Mouse (Mus musculus): ENCODE measurements around the gene Asb3.
"Not testable (repeated sequence)": the region's sequence is repeated elsewhere in the genome, so short reads cannot be mapped to it uniquely, and the experiment has no call there.

Asb3 gene

DNA sequence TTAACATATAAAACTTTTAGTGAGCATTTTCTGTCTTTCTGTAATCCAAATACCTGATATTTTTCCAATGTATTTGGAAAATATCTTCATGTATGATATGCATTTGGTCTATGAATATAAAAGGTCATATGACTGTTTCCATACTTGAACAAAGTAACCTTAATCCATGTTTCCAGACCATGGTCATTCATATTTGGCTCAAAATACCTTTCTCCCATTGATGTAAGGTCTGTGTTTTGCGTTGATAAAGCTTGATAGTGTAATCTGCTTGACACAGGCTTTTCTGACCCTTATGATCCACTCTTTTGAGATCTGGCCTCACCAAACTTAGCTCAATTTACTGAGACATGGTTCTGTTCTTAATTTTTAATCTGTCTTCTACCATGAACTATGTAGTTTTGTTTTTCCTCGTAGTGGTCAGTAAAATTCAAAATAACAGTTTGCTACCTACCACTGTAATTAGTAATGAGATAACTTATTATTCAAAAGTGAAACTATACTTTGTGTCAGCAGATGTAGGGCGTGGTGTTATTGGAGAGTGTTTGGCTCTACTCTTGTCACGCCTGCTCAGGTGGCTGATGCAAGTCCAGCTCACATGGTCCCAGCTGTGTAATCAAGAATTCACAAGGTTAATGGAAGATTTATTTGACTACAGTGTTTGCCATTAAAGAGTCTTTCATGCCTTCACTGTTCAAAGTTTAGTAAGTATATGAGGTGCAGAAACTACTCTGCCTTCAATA, 116.1 kb downstream of the Asb3 start:
- no peak for DNase-seq (ENCODE audit: low read depth)

DNA sequence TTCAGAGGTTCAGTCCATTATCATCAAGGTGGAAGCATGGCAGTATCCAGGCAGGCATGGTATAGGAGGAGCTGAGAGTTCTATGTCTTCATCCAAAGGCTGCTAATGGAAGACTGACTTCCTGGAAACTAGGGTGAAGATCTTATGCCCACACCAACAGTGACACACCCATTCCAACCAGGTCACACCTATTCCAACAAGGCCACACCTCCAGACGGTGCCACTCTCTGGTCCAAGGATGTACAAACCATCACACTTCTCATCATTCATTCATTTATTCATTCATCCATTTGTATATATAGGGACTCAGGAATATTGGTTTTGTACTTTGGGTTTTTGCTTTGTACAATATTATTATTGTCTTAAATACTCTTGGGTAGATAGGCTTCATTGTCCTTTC, 124.5 kb downstream of the Asb3 start:
- DNase-seq (ENCODE audit: low read depth), result not testable (repeated sequence)

DNA sequence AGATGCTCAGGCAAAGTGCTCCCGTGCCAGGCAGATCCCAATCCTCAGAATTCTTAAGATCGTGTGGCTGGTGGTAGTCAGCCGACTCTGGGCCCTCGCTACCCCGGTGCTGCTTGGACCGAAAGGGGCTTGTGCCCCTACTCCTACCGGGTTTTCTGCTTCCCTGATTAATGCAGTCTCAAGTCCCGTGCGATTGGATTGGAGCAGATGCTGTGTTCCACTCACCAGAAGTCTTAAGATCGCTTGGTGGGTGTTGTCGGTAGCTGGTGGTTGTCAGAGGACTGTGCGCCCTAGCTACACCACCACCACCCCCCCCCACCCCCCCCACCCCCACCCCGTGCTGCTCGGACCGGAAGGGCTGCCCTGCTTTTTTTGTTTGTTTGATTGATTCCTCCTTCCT, 132.2 kb downstream of the Asb3 start:
- DNase-seq (ENCODE audit: low read depth), result not testable (repeated sequence)

DNA sequence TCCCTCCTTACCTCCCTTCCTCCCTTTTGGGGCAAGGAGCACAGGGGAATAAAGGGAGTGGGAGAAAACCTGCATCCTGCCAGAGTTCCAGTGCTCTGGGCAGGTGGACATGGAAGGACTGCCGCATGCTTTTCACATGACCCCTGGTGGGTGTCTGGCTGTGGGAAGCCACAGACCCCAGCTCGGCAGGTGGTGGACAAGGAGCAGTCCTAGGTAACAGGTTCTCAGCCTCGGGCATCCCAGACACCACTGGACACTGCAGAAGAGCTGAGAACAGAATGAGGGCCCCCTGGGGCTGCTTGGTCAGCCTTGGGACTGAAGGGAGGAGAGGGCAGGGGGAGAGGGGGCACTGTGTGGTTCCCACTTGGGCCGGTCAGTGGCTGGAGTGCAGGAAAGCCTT, 149.7 kb downstream of the Asb3 start:
- no peak for DNase-seq (ENCODE audit: low read depth)

DNA sequence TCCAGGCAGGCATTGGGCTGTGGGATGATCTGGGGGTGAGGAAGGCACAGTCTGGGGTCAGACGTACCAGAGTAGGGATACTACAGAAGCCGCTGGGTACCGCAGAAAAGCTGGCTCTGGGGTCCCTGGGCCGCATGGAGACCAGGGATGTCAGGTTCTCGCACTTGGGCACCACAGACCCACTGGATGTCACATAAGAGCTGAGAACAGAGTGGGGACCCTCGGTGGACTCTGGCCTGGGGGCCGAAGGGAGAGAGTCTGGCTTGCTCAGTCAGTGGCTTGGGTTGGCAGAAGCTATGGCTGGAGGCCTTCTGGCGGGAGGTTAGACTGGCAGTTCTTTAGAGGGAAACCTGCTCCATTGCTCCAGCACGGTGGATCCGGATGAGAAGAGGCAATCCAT, 204.8 kb downstream of the Asb3 start:
- DNase-seq (ENCODE audit: low read depth), result no peak

DNA sequence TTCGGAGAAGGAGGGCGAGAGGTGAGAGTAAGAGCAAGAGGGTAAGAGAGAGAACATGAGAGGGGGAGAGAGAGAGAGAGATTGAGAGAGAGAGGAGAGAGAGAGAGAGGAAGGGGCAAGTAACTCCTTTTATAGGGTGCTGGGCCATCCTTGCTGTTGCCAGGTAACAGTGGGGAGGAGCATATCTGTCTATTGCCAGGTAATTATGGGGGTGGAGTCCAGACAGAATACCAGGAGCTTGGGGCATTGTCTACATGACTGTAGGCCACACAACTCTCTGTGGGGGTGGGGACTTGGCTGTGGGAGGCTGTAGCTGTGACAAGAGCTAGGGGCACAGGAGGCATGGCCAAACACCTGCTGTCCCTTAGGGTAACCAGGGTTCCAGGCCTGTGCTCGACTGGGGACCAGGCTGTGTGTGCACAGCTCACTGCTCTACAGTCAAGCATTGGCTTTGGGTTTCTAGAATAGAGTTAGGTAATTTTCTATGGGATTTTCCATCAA, 205.3 kb downstream of the Asb3 start:
- no peak for DNase-seq (ENCODE audit: low read depth)

DNA sequence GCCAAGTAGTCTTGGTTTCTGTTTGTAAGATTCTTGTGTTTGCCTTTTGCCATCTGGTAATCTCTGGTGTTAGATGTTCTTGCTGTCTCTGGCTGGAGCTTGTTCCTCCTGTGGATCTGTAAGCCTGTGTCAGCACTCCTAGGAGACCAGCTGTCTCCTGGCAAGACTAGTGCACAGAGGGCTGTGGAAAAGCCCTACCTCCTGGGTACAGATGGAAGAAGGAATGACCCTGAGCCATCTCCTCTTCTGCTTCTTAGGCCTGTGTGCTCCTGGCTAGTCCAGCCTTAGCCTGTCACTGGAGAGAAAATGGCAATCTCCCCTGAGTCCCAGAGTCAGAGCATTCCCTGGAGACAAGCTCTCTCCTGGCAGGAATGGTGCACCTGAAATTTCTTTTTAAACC, 214.3 kb downstream of the Asb3 start:
- DNase-seq (ENCODE audit: low read depth), result not testable (repeated sequence)

DNA sequence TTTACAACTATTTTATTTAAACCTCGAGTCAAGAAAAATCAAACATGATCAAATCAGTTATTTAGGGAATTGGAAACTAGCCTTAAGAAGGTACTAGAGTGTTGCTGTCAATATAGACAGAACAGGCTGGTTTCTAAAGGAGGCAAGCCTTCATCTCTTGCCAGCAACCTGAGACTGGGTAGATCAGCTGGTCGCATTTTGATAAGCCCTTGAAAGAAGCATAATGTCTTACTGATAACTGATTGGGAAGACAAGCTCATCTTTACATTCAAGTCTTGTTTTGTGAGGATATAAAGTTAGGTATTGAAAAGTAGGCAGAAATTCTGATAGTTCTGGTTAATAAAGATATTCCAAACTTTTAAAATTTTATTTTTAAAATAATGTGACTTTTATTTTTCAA, 217.0 kb downstream of the Asb3 start:
- no peak for DNase-seq (ENCODE audit: low read depth)

DNA sequence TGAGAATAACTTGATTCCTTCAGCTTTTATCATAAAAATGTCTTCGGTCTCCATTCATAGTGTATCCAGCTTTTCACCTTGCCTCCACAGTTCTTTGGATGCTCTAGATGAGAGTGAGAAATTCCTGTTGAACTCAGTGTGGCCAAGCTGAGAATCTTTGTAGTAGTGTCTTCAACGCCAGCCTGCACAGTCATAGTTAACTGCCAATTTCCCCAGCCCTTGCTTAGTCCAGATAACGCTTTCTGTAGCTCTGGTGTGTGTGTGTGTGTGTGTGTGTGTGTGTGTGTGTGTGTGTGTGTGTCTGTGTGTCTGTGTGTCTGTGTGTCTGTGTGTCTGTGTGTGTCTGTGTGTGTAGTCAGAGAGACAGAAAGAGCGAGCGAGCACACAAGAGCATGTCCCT, 220.1 kb downstream of the Asb3 start:
- DNase-seq (ENCODE audit: low read depth), result no peak

DNA sequence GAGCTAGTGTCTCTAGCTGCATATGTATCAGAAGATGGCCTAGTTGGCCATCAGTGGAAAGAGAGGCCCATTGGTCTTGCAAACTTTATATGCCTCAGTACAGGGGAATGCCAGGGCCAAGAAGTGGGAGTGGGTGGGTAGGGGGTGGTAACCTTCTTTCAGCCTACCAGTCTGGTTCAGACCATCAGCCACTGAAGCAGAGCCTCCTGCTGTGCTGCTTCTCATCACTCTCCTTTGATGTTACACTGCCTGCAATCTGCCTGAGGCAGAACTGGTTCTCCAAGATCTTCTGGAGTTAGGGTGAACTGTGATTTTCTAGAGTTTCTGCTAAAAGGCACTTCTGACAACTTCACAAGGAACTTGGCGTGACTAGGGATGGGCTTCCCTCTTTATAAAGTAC, 241.7 kb downstream of the Asb3 start:
- not testable (repeated sequence) for DNase-seq (ENCODE audit: low read depth)

DNA sequence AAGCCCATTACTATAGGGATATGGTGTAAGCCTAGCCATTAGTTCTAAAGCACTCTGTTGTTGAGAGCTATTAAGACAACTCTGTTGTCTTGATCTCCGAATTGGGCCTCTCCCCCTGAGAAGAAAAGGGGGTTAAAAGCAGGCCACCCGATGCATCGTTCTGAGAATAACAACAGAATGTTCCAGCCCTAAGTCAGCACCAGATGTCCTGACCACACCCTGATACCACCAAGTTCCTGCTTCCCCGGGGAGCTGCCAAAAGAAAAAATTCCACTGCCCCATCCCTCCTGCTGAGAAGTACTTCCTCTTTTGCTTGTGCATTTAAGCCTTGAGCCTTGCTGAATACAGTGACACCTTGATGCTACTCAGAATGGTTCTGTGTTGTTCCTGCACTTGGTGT, 248.5 kb downstream of the Asb3 start:
- not testable (repeated sequence) for DNase-seq (ENCODE audit: low read depth)

DNA sequence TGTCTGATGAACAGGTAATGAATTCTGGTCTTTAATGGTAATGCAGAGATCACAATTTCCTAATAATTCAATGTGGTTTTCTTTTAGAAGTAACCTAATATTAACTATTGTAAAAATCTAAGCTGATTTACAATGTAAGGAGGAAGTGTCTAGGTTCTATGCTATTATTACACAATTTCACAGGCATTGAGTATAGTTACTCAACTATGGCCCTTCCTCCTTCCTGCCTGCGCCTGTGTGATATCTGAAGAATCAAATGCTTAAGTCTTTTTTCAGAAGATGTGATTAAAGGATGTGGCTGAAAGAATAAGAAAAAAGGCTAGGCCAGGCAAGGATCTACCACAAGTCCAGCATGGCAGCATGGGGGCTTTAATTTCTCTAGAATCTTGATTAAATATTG, 249.6 kb downstream of the Asb3 start:
- not testable (repeated sequence) for DNase-seq (ENCODE audit: low read depth)

DNA sequence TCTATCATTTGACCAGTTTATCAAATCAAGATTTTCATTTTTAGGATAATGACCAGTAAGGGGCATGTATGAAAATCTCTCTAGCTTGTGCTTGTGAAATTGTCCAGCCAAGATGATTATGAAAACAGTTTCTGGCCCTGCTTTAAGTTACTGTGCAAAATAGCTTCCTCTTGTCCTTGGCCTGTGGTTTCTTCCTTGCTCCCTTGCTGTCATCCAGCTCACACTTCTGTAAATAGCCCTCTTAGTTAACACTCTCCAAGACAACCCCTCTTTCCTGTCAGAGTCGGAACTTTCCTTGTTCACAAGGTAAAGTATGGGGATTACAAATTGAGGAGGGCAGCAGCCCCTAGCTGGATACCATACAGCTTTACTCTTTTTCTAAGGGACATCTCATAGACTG, 253.2 kb downstream of the Asb3 start:
- DNase-seq (ENCODE audit: low read depth), result not testable (repeated sequence)

All from naive thymus-derived CD4-positive, alpha-beta T cell, adult 2 months (primary cell).